Mouse (Mus musculus) adrenal gland, postnatal 36 days (tissue): ENCODE data around the gene Slc8a2. TPM values are rescaled to one million over a fixed set of nuclear protein-coding genes. Genes with fewer than 3 reads are reported as not detected.

ENCODE experiments used
- DNase-seq, 2 experiments: peaks; one replicate each; pipeline ENCODE4 v3.0.0; 2021; ENCODE audit warnings: mixed read lengths in 1 of 2
- total RNA-seq, 2 experiments: library from RNA; stranded (reverse); gene quantifications; 2 replicates each; pipeline ENCODE4 v1.2.3; 2021

The Slc8a2 gene
- total RNA-seq, 2 experiments from 2014 or later: 1.7 to 2.6 TPM

DNA sequence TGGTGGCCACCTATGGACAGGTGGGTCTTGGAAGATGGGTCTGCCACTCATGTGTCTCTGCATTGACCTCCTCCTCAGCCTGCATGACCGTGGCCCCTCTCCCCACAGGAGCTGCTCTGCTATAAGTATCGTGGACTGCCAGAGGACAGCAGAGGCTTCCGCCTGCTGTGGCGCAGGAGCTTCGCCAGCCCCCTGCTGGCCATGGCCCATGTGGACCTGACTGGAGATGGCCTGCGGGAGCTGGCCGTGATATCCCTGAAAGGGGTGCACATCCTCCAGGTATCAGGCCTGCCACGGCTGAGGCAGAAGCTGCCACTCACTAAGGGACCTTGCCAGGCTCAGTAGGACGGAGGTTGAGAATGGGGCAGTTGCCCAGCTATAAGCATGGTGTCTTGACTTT is 3.8 kb upstream of the Slc8a2 start:
- DNase-seq: no peak

DNA sequence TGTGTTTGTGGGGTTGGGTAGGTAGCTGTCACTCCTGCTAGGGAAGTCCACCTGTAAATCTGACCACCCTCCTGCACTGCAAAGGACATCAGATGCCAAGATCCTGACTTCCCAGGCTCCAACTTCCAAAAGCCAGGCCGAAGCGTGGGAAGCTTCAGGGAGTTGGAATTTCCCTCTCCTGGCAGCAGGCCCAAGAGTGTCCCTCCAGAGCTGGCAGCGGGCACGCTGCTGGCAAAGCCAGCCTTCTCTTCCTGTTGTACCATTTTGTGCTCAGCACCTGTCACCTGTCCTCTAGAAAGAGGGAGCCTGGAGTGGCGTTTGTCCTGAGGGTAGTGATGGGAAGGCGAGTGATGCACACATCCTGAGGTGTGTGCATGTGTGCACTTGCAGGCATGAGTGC is 1.3 kb upstream of the Slc8a2 start:
- DNase-seq: peak; percentile 32 to 43

DNA sequence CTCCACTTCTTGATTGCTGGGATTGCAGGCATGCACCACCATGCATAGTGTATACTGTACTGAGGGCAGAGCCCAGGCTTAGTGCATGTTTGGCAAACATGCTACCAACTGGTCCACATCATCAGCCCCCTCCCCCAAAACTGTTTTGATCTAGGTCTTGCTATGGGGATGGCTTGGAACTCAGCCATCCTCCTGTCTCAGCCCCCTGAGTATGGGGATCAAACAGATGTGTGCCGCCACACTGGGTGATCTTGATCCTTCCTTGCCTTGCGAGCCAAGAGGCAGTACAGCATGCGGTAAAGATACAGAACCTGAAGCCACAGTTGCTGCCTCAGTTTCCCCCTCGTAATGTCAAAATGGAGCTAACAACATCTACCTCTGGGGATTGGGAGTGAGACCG is 727 bp upstream of the Slc8a2 start:
- no peak for DNase-seq

DNA sequence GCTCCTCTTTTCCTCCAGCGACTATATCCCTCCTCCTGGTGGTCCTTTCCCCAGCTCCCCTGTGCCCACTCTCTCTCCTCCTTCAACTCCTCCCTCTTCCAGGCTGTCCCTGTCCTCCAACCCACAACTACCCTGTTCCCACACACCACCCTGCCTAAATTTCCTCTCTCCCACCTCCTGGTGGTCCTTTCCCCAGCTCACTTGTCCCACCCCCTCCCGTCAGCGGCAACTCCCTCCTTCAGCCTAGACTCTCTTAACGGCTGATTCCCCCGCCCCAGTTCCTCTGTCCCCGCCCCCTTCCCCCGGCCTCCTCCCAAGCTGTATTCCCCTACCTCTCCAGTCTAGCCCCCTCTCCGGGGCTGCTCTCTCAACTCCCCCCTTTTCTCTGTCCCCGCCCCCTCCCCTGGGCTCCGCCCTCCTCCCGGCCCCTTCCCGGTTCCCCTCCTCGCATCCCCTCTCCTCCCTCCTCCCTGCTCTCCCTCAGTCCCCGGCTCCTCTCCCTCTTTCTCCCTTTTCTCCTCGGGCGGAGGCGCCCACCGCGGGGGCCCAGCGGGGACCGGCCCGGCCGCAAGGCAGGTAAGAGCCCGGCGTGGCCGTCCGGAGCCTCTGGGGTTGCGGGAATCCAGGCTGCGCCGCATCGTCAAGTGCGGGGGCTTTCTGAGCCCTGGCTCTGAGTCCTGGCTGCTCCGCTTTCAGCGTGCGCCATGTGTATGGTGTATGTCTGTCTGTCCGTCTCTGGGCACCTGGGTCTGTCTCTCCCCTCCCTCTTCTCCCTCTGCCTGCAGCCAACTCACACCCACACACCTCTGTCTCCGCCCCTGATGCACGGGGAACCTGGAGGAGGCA is 443 bp downstream of the Slc8a2 start:
- peak in 1 of 2 experiments; percentile 34 for DNase-seq

DNA sequence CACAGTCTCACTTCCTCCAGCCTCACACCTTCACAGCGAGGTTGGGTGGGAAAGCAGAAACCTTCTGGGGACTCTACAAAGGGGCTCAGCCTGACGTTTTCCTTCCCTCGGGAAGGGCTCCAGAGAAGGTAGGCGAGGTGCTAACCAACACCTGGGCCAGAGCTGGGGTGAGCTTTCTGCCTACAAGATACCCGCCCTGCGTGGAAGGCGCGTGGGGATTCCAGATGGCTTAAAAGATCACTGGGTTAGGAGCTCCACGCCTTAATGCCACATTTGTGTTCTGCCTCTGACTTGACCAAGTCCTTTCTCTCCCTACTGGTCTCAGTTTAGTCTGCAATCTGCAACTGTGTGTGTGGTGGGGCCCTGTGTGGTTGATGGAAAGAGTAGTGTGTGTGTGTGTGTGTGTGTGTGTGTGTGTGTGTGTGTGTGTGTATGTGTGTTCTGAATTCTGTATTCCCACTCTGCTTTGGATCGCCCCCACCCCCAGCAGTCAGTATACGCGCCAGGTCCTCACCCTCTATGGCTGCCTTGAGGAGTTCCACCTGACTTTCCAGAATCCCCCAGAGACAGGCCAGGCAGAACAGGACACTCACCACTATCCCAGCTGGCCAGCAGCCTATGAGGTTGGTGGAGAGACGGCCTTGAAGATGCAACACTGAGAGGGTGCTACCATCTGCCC is 1.5 kb downstream of the Slc8a2 start:
- DNase-seq: no peak

DNA sequence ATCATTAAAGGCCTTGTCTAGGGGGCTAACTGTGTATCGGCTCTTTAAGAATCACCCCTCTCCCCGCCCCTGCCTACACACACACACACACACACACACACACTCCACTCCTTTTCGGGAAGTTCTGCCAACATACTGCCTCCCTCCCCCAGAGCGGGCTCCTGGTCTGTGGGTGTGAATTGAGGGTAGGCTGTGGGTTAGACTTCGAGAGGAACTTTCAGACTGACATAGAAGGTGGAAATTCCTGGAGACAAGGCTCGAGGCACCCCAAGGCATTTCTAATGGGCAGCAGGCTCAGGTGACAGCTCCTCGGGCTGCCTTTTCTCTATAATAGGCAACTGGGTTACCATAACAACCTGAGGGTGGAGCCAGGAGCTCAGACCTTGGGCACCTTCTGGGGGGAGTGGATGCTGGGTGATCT is 2.5 kb downstream of the Slc8a2 start:
- DNase-seq: no peak

DNA sequence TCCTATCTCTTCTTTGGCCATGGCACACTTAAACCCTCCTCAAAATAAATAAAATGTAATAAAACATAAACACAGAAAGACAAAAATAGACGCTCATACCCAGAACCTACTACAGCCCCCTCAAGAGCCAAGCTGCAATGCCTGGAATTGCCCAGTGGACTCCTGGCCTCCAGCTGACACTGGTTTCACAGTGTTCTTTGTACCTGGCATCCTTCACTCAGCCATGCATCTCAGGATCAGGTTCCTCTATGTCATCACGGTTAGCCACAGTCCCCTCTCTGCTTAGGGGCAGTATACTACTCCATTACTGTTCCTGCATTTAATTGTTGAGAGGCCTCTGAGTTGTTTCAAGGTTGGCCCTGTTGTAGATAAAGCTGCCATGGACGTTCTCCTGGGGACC is 3.3 kb downstream of the Slc8a2 start:
- DNase-seq: no peak

DNA sequence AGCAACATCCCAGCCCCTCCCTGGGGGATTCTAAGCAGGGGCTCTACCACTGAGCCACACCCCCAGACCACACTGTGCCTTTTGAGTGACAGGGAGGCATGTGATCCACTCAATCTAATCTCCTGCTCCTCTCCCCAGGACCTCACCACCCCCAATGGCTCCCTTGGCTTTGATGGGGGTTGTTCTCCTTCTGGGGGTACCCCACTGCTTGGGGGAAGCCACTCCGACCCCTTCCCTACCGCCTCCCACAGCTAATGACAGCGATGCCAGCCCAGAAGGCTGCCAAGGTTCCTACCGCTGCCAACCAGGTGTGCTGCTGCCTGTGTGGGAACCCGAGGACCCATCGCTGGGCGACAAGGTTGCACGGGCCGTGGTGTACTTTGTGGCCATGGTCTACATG is 4.1 kb downstream of the Slc8a2 start:
- DNase-seq: no peak

DNA sequence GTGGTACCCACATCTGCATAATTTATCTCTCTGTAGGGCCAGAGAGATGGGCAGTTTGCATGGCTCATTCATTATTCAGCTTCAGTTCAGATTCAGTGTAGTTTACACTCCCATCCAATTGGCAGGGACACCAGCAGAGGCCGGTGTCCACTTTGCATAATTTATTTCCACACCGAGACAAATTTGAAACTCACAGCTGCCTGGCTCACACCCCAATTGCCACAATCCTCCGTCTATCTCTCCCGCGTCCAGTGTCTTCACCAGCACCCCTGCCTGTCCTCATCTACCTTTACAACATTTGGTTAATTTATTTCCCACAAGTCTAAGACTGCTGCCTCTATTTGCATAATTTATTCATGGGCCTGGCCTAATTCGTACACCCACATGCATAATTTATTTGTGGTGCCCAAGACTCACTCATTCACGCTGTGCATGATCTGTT is 5.3 kb downstream of the Slc8a2 start:
- DNase-seq: no peak

DNA sequence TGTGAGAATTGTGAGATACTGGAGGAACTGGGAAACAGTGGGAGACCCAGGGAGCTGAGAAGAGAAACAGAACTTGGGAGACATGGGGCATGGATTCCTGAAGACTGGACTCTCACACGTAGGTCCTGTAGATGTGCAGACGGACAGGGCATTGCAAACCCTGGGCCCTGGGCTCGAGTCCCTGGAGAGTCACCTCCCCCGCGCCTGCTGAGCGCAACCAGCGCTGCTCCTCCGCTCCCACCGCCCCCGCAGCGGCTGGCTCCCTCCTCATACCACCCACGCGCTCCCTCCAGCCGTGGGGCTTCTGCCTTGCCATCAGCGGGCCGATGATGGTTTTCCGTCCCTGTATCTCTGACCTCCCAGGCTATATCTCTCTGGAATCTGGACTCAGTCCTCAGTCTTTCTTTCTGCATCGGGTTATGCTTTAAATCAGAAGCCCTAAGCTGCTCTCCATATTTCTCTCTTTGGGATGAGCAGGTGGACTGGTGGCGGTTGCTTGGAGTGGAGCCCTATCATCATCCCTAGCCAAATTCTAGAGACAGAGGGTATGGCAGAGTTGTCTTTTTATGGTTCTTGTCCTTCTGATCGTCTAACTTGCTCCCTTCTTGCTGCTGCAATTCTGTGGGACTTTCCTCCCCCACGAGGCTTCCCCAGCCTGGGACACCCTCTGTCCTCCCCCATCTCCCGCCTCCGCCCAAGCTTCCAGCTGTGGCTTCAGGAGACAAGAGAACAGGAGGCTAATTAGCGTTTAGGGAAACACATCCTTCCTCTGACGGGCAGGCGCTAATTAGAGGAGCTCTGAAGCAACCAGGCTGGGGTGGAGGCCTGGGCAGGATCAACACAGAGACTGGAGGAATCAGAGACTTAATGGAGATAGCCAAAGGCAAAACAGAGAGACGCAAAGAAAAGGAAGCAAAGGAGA is 17.1 kb downstream of the Slc8a2 start:
- DNase-seq: no peak

DNA sequence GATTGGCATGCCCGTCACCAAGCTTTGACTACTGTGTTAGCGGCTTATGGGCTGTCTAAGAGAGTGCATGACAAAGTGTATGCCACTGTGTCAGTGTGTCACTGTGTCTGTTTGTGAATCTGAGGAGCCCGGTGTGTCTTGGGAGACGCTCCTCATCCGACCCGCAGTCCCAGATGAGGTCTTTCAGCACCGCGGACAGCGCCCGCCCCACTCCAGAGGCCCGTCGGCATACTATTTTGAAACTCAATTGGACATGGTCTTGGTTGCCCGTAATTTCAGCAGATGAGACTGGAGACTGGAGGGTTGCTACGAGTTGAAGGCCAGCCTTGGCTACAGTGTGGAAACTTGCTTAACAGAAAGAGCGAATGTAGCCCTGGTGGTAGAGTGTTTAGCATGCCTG is 18.0 kb downstream of the Slc8a2 start:
- peak; percentile 77 to 85 for DNase-seq

DNA sequence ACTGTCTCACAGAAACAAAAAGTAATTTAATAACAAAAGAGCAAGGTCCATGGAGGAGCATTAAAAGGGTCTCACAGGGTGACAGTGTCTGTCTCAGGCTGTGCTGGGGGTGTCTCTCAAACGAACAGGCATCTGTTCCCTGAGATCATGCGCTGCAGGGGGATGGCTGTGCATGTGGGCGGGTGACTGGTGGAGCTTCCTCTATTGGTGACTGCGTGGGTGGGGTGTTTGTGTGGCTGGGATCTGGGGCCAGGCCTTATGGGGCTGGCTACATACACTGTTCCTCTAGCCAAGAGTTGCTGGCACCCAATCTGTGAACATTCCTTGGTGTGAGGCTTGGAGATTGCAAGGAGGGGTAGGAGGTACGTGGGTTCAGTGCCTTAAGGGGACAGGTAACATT is 19.6 kb downstream of the Slc8a2 start:
- no peak for DNase-seq

DNA sequence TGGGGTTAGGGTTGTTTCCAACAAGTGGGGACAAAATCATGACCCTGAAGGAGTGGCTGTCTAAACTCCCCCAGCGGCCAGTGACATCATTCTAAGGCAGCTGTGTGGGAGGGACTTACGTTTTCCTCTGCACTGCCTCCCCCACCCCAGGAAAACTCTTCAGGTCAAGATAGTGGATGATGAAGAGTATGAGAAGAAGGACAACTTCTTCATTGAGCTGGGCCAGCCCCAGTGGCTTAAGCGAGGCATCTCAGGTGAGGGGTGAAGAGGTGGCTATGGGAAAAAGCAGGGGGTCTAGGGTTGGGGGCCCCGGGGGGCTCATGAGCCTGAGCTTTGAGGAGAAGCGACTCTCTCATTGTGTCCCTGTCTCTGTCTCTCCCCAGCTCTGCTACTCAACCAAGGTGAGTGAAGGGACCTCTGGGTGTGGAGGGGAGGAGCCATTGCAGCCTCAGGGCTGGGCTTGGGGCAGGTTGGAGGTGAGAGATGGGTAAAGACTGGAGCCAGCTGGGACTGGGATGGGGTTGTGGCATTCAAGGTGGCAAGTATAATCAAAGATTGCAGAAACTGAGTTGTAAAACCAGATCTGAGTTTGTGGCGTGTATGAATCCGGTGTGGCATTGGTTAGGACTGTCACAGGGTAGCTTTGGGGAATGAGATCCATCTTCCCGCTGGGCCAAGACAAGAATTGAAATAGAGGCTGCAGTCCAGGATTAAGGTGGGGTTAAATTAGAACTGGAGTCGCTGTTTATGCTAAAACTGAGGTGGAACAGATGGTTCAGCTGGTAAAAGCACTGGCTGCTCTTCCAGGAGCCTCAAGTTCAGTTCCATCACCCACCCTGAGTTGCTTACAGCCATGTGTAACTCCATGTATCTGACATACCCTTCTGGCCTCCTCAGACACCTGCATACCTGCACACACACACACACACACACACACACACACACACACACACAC is 20.8 kb downstream of the Slc8a2 start:
- DNase-seq: no peak

DNA sequence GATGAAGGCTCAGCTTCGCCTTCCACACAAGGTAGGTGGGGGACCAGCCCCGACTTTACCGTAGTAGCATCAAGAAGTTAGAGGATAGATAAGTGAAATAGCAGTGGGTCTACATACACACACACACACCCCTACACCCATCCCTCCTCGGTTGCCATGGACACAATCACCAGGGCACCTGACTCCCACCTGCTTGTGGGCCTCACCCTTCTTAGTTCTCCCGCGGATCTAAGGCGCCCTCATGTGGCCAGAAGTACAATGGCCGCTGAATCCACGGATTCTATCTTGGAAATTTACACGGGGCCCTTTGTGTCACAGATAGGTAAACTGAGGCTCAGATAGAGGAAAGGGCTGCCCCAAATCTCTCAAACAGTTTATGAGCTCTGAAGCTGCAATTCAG is 23.9 kb downstream of the Slc8a2 start:
- DNase-seq: peak; percentile 53 to 57

DNA sequence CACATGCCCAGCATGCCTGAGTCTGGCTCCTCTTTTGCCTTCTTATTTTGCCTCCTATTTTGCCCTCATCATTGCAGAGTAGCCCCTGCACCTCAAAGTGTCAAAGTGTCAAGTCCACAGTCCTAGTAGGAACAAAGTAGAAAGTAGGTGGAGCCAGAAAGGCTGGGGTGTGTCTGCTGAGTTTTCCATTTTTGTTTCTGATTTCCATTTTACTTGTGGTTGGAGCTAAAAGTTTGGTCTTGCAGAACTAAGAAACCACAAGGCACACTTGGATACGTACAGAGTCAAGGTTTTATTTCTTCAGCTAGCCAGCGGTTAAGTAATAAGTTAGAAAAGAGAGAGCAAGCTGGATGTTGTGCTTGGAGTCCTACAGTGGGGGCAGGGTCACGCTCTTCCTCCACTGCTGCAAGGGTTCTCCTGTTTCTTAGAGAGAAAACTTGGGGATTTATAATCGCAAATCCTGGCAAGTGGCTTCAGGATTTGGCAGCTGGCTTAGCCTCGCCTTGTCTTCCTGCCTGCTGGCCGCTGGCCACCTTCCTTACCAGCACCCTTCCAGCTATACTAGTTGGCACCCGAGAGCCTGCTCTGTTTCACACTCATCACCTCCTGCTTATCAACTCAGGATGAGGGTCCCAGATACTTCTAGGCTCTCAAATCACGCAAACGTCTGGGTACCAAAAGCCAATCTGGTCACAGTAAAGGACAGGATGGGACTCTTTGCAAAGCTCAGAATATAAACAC is 25.7 kb downstream of the Slc8a2 start:
- DNase-seq: peak in 1 of 2 experiments; percentile 36

DNA sequence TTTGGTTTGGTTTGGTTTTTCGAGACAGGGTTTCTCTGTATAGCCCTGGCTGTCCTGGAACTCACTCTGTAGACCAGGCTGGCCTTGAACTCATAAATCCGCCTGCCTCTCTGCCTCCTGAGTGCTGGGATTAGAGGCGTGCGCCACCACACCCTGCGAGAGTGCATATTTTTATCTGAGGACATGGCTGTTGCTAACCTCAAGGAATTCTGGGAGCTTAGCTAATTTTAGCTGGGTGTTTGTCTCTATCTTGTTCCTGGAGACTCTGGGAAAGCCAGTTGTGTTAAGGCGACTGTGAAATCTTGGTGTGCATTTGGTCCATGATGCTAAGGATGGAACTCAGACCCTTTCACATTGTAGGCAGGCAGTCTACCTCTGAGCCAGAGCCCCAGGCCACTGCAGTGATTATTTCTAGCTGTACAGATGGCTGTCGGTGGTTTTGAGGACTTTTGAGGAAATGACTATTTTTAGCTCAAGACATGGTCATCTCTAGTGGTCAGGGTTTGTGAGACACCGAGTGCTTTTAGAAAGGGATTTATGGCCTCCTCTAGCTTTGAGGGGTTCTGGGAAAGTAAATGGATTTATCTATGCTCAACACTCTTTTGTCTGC is 26.6 kb downstream of the Slc8a2 start:
- DNase-seq: no peak

DNA sequence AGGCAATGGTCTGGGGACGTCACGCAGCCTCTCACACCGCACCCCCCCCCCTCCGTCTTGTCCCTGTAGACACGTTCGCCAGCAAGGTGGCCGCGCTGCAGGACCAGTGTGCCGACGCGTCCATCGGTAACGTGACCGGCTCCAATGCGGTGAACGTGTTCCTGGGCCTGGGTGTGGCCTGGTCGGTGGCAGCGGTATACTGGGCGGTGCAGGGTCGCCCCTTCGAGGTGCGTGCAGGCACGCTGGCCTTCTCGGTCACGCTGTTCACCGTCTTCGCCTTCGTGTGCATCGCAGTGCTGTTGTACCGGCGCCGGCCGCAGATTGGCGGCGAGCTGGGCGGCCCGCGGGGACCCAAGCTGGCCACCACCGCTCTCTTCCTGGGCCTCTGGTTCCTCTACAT is 29.1 kb downstream of the Slc8a2 start:
- DNase-seq: no peak

DNA sequence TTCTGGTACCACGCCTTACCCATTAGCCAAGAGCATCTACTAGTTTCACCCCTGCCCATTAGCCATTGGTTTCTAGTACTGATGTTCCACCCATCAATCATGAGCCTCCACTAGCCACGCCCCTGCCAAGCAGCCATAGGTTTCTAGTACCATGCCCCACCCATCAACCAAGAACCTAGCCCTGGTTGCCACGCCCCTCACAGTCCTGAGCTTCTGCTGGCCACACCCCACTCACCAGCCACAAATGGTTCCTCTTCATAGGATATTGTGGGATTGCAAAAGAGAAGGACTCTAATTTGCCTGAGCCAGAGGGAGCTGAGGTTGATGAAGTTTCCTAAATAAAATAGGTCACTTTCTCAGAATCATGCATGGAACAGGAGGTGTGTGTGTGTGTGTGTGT is 31.1 kb downstream of the Slc8a2 start:
- DNase-seq: no peak

DNA sequence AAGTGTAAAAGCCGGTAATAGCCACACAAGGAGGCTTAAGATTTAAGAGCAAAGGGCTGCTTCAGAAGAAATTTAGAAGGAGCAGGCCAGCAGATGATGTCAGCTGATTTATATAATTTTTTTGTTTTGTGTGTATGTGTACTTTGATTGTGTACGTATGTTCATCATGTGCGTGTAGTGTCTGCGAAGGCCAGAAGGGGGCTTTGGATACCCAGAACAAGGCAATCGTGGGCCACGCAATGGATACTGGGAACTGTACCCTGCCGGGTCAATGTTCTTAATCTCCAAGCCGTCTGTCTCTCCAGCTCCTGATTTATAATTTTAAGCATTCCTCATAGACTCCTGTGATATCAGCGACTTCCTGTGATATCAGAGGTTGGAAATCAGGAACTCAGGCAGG is 31.7 kb downstream of the Slc8a2 start:
- DNase-seq: no peak

DNA sequence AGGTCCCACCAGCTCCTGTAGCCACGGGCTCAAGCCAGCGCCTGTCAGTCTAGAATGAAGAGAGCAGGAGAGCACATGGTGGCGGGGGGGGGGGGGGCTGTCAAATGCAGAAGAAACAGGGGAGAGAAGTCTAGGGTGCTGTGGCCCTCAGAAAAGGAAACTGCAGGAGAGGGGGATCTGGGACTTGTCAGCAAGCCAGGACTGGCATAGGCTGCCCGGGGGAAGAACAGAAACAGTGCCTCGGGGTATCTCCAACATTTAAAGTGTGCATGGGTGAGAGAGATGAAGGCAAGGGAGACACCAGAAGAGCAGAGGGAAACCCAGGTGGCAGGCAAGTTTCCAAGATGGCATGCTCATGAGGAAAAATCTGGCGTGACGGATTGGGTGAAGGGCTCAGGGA is 32.4 kb downstream of the Slc8a2 start:
- no peak for DNase-seq
